Mouse (Mus musculus): Measurements from ENCODE around the gene Borcs8.

Borcs8 gene

GRCm38 (mm10) chr8:70179082-70179481, 39.8 kb downstream of the Borcs8 start:
- no peak for DNase-seq (ENCODE audit: low spot score)

GRCm38 (mm10) chr8:70181212-70181902, 42.1 kb downstream of the Borcs8 start:
- DNase-seq (ENCODE audit: low spot score): no peak

GRCm38 (mm10) chr8:70181903-70182252, 42.6 kb downstream of the Borcs8 start:
- DNase-seq (ENCODE audit: low spot score): no peak

- DNase-seq (ENCODE audit: low spot score): no peak
Measured at GRCm38 (mm10) chr8:70183194-70183593, 43.9 kb downstream of the Borcs8 start.

GRCm38 (mm10) chr8:70188707-70189106, 49.4 kb downstream of the Borcs8 start:
- no peak for DNase-seq (ENCODE audit: low spot score)

- no peak for DNase-seq (ENCODE audit: low spot score)
Measured at GRCm38 (mm10) chr8:70193238-70193637, 53.9 kb downstream of the Borcs8 start.

- DNase-seq (ENCODE audit: low spot score): no peak
Measured at GRCm38 (mm10) chr8:70194191-70194590, 54.9 kb downstream of the Borcs8 start.

- no peak for DNase-seq (ENCODE audit: low spot score)
Measured at GRCm38 (mm10) chr8:70195762-70196161, 56.5 kb downstream of the Borcs8 start.
